Mouse (Mus musculus) layer of hippocampus, adult 9-11 months (tissue): ENCODE data around the gene Ercc2.

Source experiments
- DNase-seq: peaks from one replicate; pipeline ENCODE4 v3.0.0; 2022

Gene Ercc2

DNA sequence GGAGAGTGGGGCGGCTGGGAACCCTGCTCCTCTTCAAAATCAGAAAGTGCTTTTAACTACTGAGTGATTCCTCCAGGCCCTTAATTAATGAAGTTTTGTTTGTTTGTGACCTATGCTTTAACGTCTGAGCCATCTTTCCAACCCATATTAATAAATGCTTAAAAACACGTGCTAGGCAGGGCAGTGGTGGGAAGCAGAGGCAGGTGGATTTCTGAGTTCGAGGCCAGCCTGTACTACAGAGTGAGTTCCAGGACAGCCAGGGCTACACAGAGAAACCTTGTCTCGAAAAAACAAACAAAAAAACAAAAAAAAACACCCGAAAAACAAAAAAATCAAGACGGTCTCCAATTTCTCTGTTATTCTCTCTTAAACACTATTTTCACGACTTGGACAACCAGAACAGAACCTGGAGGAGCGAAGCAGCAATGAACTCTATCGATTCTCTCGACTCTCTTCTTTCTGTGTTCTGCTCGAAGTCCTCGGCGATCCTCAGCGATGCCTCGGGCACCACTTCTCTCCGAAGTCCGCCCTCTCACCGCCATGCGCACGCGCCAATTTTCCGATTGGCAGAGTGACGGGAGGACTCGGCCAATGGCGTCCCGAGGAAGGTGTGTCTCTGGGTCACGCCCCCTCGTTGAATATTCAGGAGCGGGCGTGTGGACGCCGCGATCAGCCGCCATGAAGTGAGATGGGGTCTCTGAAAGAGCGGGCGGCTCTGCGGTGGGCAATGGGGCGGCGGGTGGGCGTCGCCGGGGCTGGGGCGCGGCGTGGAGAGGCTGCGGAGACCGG, at the start of gene Ercc2:
Gene Ercc2 (plus strand): TSS at position 634 of the 789 bp plus-strand sequence.
- DNase-seq, result peak; percentile 98

DNA sequence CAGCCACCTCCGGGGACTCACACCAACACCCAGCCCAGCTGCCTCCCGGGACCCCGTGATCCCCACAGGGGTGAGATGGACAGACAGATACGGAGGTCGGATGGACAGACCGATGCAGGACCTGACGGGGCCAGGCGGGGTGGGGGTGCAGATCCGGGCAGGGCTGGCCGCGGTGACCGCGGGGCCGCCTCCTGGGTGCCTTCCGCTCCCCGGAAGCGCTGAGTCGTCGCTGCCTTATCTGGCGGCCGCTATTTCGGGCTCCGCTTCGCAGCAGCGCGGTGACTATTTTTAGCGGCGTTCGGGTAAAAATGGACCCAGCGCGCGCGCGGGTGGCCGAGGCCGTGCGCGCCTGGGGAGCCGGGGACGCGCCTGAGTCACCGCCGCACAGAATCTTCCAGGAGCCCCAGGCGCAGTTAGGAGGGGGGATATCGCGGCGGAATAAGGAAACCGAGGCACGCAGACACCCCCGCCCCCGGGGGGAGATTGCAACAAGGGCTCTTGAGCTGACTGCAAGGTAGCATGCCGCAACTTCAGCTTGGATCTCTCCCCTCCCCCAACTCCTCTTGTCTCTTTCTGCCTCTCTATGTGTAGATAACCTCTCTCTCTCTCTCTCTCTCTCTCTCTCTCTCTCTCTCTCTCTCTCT, 49.0 kb upstream of the Ercc2 start:
- peak; percentile 88 for DNase-seq

DNA sequence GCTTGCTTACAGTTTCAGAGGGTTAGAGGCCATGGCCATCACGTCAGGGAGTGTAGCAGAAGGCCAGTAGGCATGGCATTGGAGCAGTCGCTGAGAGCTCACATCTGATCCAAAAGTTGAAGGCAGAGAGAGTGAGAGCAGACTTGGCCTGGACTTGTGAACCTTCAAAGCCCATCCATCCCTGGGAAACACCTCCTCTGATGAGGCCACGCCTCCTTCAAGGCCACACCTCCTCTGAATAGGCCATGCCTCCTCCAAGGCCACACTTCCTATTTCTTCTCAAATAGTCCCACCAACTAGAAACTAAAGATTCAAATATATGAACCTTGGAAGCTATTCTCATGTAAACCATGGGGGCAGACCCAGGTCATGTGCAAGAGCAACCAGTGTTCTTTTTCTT, 46.2 kb upstream of the Ercc2 start:
- no peak for DNase-seq

DNA sequence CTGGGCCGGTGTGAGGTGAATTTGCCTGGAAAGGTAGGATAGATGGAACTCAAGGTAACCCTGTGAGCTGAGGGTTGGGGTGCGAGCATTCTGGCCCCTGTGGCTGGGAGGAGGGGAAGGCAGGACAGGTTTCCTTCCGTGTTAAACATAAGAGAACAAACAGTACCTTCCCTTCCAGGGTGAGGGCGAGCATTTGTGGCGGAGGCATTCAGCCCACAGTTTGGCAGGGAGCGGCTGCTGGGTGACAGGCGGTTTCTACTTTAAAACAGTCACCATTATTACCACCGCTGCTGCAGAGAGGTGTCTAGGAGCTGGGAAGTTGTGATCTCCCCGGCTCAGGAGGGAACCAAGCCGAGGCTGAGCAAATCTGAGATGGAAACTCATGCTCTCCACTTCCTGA, 44.7 kb upstream of the Ercc2 start:
- peak; percentile 65 for DNase-seq

DNA sequence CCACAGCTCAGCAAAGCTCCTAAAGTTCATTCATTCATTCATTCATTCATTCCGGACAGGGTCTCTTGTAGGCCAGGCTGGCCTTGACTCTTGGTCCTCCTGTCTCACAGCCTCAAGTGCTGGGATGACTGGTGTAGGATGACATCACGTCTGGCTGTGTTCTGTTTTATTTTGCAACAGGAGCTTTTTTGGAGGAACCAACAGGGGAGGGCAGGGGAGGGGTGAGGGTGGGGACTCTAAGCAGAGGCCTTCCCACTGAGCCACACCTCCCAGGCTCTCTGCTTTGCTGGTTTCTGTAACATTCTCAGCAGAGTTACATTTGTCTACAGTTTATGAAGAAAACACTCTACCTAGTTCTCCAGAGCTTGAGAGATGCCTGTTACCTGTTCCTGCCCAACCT, 43.8 kb upstream of the Ercc2 start:
- no peak for DNase-seq

DNA sequence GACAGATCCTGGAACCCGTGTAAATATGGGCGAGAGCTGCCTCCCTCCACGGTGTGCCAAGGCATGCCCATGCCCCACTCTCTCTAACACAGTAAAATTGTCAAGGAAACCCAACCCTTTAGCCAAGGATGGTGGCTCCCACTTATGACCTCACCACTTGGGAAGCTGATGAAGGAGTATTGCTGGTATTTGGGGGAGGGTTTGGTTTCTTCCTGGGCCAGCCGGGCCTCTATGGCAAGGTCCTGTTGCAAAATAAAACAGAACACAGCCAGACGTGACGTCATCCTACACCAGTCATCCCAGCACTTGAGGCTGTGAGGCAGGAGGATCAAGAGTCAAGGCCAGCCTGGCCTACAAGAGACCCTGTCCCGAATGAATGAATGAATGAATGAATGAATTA, 43.2 kb upstream of the Ercc2 start:
- no peak for DNase-seq

DNA sequence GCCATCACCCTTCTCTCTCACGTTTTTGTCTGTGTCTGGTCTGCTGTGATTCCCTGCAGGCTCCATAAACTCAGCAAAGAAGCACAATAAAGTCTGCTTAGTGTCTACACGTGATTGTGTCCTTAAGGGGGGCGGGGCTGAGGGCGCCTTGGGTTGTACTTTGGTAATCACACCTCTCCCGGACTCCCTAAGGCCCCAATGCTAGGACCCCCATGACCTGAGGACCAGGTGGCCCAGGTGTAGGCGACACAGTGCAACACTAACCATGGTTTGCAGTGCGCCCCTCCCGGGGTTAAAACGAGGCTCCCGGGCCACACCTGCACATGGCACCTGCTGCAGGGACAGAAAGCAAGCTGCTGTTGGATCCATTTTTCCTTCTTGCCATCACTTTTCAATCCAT, 40.6 kb upstream of the Ercc2 start:
- DNase-seq, result no peak

DNA sequence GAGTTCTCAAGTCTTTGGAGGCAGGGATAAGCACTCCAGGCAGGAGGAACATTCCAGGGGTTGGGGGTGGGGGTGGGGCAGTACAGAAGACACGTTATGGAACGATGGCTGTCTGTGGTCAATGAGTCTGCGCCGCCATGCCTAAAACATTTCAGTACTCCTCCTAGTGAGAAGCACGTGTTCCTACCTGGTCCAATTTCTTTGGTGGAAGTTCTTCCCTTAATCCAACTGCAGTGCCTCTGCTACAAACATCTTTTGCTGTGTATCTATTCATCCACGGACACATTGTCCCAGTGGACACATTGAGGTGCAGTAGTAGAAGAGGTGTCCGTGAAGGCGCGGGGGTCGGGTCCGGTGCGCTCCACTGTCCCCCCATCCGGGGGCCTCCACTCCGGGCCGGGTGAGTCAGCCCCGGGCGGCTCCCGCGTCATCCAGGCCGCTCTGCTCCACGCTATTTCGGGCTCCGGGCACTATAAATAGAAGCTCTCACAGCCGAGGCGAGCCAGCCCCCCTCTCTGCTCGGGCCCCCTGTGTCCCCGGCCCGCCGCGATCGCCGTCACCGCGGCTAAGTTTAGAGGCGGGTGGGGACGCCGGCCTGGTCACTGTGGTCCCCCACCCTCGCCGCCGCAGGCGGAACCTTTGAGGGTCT, 39.9 kb upstream of the Ercc2 start:
- no peak for DNase-seq

DNA sequence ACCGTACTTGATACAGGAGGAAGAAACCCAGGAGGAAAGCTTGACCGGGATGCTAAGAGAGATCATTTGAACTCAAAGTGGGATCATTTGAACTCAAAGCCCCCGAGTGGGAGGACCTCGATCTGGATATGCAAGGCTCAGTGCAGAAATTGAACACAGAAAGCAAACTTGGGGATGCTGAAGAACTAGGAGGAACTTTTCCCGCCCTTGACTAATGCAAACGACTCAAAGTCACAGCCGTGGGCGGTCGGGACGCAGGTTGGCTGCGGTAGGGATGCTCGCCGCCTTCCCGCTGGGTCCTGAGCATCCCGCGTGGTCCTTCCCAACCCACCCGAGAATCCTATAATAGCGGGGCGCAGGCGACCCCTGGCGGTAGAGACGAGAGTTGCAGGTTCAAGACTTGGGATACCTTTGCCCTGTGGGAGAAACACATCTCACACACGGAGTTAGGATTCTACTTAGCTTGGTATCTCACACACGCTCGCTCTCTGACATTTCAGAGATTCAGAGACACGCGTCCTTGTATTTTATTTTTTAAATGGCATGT, 39.3 kb upstream of the Ercc2 start:
- DNase-seq, result peak; percentile 81

DNA sequence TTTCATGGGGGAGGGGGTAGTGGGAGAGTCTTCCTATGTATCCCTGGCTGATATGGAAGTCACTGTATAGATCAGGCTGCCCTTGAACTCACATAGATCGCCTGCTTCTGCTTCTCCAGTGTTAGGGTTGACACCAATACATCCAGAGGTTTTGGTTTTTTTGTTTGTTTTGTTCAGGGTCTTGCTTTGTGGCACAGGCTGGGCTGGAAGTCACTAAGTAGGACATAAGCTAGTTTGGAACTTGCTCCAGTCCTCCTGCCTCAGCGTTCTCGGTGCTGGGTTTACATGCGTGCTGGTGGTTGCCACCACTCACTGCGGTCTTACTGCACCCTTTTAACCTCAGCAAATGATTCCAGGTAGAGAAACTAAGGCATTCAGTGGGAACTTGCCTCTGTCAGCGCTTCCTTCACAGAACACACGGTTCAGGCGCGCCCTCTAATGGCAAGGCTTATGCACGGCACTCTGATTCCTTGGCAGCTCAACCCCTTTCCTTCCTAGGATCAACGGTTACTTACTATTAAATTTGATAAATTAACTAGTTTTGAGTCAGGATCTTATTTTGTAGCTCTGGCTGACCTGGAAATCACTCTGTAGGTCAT, 38.5 kb upstream of the Ercc2 start:
- DNase-seq, result peak; percentile 61

DNA sequence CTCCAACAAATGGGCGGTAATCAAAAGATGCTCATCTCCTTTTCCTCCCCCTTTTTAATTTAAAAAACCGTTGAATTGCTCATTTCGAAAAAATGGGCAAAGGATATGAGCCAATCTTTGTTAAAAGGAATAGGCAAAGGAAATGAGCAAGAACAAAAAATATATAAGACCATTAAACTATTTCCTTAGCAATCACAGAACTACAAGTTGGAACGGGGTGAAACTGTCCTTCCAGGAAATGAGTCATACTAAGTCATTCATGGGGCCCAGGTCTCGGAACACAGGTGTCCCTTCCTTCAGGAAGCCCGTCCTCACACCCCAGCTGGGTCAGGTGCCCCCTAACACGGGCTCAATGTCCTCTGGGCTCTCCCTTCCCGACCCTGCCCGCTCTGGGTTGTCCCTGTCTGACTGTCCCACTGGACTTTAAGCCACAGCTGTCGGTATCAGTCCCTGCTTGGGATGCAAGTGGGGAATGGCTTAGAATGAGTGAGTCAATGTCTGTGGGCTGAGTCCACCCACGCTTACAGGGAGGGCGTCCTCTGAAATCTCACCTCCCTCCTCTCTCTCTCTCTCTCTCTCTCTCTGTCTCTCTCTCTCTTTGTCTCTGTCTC, 37.5 kb upstream of the Ercc2 start, which contains the start of gene Ercc1:
Gene Ercc1 (plus strand): TSS at position 542 of the 611 bp plus-strand sequence.
- no peak for DNase-seq

DNA sequence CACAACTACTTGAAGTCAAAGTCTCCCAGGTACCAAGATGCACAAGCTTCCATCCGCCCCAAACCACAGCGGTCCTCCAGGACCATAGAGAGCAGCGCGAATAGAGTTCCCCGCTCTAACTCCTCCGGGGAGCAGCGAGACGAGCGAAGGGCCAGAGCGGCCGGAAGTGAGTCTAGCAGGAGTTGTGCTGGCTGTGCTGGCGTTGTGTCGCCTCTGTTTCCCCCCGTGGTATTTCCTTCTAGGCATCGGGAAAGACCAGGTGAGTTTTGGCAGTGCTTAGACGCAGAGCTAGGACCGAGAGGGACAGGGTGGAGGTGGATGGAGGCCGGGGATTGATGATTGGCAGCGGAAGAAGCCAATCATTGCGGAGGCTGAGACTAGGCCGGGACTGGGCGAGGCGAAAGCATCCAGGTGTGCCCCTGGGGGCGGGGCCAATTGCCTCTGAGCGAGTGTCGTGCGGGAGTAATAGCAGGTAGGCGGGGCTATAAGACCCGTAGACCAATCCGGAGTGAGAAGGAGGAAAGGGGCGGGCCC, 36.8 kb upstream of the Ercc2 start:
- peak; percentile 97 for DNase-seq

DNA sequence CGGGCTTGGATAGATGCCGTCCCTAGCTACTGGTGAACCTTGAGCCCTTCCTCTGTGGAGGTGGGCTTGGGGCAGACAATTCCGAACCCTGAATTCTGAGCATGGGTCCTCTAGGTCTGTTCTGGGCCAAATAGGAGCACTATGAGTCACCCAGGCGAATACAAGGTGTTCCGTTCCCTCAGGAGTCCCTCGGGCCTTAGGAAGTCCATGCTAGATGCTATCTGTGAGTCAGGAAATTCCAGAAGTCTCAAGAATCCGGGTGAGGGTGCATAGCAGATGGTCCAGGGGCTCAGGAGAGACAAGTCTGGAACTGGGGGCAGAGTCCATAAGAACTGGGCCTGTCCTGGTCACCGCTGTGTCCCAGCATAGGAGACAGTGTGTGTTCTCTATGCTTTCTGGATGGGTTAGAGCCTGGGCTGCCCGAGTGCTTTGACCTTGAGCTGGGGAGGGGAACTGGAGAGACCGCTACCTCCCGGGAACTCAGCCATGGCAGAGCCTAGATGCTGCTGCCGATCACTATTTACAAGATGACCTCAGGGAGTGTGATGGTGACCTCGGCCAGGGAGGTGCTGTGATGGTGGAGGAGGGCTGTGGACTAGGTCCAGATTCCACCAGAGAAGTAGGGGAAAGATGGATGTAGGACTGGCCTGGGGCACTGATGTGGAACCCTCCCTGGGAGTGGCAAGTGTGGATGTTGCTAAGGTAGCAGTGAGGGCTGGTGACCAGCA, 32.5 kb upstream of the Ercc2 start:
- DNase-seq, result no peak

DNA sequence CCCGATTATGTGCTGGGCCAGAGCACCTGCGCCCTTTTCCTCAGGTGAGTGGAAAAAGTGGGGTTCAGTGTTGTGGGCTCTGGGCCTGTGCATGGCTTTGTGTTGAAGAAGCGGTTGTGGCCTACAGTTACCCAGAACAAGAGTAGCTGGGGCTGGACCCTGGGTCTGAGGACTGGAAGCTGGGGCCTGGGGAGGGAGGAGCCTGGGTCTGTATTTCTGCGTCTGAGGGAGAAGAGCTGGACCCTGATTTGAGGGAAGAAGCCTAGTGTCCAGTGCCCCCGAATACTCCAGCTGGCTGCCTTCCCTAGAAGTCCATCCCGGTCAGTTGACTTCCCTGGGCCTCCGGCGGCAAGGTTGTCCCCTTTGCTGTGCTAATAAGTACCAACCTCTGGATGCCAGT, 31.6 kb upstream of the Ercc2 start:
- DNase-seq, result no peak

DNA sequence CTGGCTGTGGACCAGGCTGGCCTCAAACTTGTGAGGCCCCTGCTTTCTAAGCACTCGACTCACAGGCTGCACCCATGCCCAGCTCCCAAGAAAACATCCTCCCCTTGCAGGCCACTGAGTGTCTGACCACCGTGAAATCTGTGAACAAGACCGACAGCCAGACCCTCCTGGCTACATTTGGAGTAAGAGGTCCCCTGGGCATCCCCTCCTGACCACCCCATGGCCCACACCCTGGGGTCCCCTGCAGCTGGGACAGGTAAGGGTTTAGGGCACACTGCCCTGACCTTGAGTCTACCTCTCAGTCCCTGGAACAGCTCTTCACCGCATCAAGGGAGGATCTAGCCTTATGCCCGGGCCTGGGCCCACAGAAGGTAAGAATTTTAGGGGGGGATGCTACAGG, 26.8 kb upstream of the Ercc2 start:
- DNase-seq, result no peak

DNA sequence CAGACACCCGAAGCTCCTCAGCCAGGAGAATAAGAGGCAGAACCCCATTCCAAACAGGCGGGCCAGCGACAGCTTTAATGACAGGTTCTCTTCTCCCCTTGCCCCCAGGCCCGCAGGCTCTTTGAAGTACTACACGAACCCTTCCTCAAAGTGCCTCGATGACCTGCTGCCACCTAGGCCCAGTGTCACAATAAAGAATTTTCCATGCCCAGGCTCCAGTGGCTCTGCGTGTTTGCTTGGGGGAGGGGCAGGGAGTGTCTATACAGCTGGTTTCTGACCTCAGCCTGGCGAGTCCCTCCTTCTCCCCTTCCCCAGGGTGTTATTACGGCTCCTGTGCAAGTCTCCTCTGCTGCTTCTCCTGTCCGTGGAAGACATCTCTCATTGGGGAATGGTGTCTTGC, 25.5 kb upstream of the Ercc2 start:
- DNase-seq, result no peak

DNA sequence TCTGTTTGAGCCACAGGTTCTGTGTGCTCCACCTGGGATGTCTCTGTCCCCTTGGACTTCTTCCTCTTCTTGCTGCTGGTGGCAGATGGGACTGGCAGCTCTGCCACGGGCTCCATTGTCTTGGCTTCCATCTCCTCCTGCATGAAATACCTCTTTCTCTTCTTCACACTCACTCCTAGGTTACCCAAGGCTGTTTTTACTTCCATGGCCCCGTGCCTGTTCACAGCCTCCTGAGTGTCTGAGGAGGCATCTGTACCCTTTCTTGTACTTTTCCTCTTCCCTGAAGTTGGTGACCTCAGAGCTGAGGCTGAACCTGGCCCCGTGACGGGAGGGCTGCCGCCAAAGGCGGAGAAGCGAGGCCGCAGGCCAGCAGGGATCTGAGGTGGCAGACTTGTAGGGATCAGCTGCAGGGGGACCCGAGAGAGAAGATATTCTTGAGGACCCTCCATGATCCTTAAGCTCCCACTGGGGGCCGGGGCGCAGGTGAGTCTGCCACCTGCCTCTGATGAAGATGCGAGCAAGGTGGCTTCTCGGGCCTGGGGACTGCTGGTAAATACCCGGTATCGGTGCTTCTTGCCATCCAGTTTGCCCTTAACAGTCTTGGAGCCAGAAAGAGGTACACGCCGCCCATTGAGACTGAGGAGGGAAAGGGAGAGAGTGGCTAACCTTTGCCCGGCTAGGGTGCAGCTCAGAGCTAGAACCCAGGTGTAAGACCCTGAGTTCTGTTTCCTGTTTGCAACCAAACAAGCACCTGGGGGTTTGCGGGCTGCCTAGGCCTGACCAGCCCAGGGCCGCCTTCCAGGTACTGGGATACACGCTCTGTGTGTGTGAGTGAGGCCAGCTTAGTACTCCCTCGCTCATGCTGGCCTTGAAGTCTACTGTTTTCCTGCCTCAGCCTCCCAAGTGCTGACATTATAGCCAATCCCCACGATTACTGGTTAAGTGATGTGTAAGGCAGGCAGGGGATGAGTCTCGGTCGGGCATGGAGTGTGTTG, 24.1 kb upstream of the Ercc2 start:
- no peak for DNase-seq

DNA sequence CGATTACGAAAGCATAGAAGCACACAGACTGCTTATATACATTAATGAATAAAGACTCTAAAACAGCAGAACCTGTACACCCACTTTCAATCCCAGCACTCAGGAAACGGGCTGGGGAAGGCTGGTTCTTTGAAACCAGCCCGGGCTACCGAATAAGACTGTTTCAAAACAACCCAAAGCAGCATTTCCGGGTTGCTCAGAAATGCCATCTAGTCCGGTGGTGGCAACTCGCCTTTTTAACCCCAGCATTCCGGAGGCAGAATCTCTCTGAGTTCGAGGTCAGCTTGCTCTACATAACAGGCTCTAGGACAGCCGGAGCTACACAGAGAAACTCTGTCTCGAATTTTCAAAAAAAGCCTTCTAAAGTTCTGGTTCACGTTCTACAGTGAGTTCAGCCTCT, 23.2 kb upstream of the Ercc2 start:
- no peak for DNase-seq

DNA sequence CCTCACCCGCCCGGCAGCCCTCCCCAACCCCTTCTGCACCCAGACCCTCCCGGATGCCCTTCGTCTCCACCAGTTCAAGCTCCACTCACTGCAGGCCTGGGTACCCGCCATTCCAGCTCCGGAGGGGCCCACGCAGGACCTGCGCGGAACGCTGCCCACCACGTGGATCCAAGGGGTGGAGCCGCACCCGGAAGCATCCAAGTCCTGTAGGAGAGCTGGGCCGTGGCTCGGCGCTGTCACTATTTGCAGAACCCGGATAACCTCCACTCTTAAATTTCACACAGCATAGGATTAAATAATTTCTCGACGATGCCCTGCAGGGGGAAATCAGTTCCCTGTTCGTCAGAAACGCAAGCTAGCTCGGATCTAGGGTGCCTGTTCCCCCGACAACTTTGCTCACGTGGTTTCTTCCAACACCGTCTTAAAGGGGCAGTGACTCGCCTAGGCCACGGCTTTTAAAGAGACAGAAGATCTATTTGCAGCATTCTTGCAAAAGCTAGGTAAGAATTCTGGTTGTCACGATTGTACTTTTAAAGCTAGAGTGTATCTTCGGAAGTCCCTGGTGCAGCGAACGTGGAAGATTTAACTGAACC, 22.4 kb upstream of the Ercc2 start, which contains the start of the genes Cd3eap and Ppp1r13l:
Gene Cd3eap (minus strand): TSS at position 185 of the 593 bp plus-strand sequence.
Gene Ppp1r13l (plus strand): TSS at position 451 of the 593 bp plus-strand sequence.
- DNase-seq, result peak; percentile 91
